In the genomic region with DNA sequence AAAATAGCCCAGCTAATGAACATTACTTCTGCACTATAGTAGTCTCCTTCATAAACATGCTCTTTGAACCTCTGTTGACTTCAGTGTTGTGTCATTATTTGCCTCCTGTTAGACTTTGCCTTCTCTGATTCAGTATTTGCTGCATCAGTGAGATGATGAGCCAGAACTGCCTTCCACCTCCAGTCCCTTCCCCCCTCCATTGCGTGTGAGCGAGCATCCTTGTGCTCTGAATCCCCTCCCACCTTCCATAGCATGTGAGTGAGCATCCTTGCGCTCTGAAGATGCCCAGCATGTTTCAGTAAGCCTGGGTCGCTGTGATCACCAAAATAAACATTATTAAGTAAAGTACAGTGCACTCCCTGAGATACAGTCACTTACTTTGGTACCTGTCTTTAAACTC, we compare ENCODE assay signal across 24 mouse cellular contexts. TPM values are rescaled to one million over a fixed set of nuclear protein-coding genes. Genes with fewer than 3 reads are reported as not detected.
DNase-seq lines count a peak whose midpoint lies in the region; ATAC-seq and TF ChIP-seq lines count a peak whose summit lies in the region.
"Had no signal": no experiment of that assay in that cellular context is flagged by ENCODE, and none has a peak within 500 bp of the region (broad histone marks: within the 10 kb centered on the region; RNA-seq: fewer than 3 reads in every experiment).

No protein-coding gene starts in this region.

- H3K27ac ChIP-seq in liver, embryonic 12.5 days, result no peak overlapping the region
- peak overlapping the region; percentile 69; the same call in 1 of the 2 replicates for H3K27ac ChIP-seq in intestine, postnatal 0 days (ENCODE audit: low read depth, low read length)
- H3K27ac ChIP-seq in stomach, postnatal 0 days (replicated peaks), result no peak overlapping the region
- no peak overlapping the region for H3K27ac ChIP-seq in forebrain, embryonic 10.5 days
- H3K27ac ChIP-seq: hindbrain, embryonic 10.5 days; hindbrain, postnatal 0 days; midbrain, embryonic 12.5 days; neural tube, embryonic 12.5 days had no signal

- WGBS in liver, embryonic 12.5 days (ENCODE audit: insufficient replicate concordance), result 72% methylated on average over 4 of the region's 4 CpGs
- WGBS in intestine, postnatal 0 days, result 66% methylated on average over 4 of the region's 4 CpGs
- 81% methylated on average over 4 of the region's 4 CpGs for WGBS in stomach, postnatal 0 days
- WGBS in forebrain, embryonic 10.5 days, result 92% methylated on average over 4 of the region's 4 CpGs

- H3K4me3 ChIP-seq in liver, embryonic 12.5 days, result no peak overlapping the region
- no peak overlapping the region for H3K4me3 ChIP-seq in intestine, postnatal 0 days (ENCODE audit: low read depth, low read length)
- H3K4me3 ChIP-seq in stomach, postnatal 0 days (ENCODE audit: low read depth, low read length), result no peak overlapping the region
- no peak overlapping the region for H3K4me3 ChIP-seq in forebrain, embryonic 10.5 days
- H3K4me3 ChIP-seq: heart, embryonic 12.5 days; hindbrain, embryonic 10.5 days; midbrain, embryonic 12.5 days; neural tube, embryonic 12.5 days had no signal

- ATAC-seq in liver, embryonic 12.5 days, result peak; percentile 46; the same call in 1 of the 2 replicates
- ATAC-seq in intestine, postnatal 0 days, result peak; percentile 86
- peak; percentile 82 for ATAC-seq in stomach, postnatal 0 days (ENCODE audit: low FRiP score, low TSS enrichment)
- ATAC-seq: forebrain, embryonic 14.5 days; hindbrain, postnatal 0 days had no signal

- H3K4me2 ChIP-seq in liver, embryonic 12.5 days, result no peak overlapping the region
- no peak overlapping the region for H3K4me2 ChIP-seq in intestine, postnatal 0 days (replicated peaks; ENCODE audit: low read depth)
- H3K4me2 ChIP-seq in stomach, postnatal 0 days (replicated peaks; ENCODE audit: low read depth), result no peak overlapping the region
- H3K4me2 ChIP-seq: heart, embryonic 12.5 days; midbrain, embryonic 12.5 days; neural tube, embryonic 12.5 days had no signal

- H3K27me3 ChIP-seq in liver, embryonic 12.5 days (replicated peaks), result no peaks in the 10 kb centered on the region
- no peaks in the 10 kb centered on the region for H3K27me3 ChIP-seq in intestine, postnatal 0 days (replicated peaks; ENCODE audit: control insufficient read depth, insufficient read depth, low read length)
- H3K27me3 ChIP-seq in stomach, postnatal 0 days (ENCODE audit: control insufficient read depth, insufficient read depth, low read length), result no peaks in the 10 kb centered on the region
- H3K27me3 ChIP-seq in forebrain, embryonic 10.5 days (ENCODE audit: poor library complexity, severe bottlenecking), result no peaks in the 10 kb centered on the region
- H3K27me3 ChIP-seq: heart, embryonic 12.5 days; midbrain, embryonic 12.5 days; neural tube, embryonic 12.5 days had no signal

- TF ChIP-seq EP300 in stomach, postnatal 0 days (optimal IDR thresholded peaks at IDR 0.05), result no peak

- H3K9ac ChIP-seq in liver, embryonic 12.5 days, result no peak overlapping the region
- H3K9ac ChIP-seq in intestine, postnatal 0 days (ENCODE audit: low read depth, low read length), result no peak overlapping the region
- no peak overlapping the region for H3K9ac ChIP-seq in stomach, postnatal 0 days (ENCODE audit: low read length)
- H3K9ac ChIP-seq: heart, embryonic 12.5 days; midbrain, embryonic 12.5 days; neural tube, embryonic 12.5 days had no signal

- peak; percentile 69 for DNase-seq in cerebellum, adult 9-10 months
- DNase-seq in cerebellum, adult 11 months, result no peak
- DNase-seq in liver, result no peak
- DNase-seq in stomach, postnatal 0 days (ENCODE audit: low spot score), result no peak
- no peak for DNase-seq in forebrain, embryonic 10.5 days (ENCODE audit: extremely low spot score, low spot score)
- no peak for DNase-seq in c-Kit-positive CD71-positive TER-119-positive erythroid progenitor cells, embryonic 14.5 days (ENCODE audit: low spot score)
- DNase-seq: adrenal gland, postnatal 36 days; gastrocnemius, postnatal 10 days; heart, postnatal 10 days; kidney, adult 8-10 months; kidney, postnatal 10 days; layer of hippocampus, postnatal 36 days; lung, adult 2 months; lung, postnatal 14 days; right cerebral cortex, postnatal 25 days; thymus, postnatal 14 days had no signal

- peaks cover 3% of the 10 kb centered on the region; the same call in 1 of the 2 replicates for H3K36me3 ChIP-seq in liver, embryonic 12.5 days
- peaks cover 14% of the 10 kb centered on the region for H3K36me3 ChIP-seq in intestine, postnatal 0 days (ENCODE audit: control insufficient read depth, insufficient read depth)
- H3K36me3 ChIP-seq in stomach, postnatal 0 days (ENCODE audit: control insufficient read depth, insufficient read depth, low read length), result no peaks in the 10 kb centered on the region
- H3K36me3 ChIP-seq in forebrain, embryonic 10.5 days (replicated peaks), result peaks cover 27% of the 10 kb centered on the region
- H3K36me3 ChIP-seq: neural tube, embryonic 12.5 days had no signal

- TF ChIP-seq CTCF in intestine, postnatal 0 days (IDR thresholded peaks at IDR 0.05; ENCODE audit: low read depth), result no peak
- TF ChIP-seq CTCF in stomach, postnatal 0 days (IDR thresholded peaks at IDR 0.05; ENCODE audit: low read depth), result no peak

- H3K4me1 ChIP-seq in liver, embryonic 12.5 days, result peaks cover 7% of the 10 kb centered on the region; the same call in 1 of the 2 replicates
- no peaks in the 10 kb centered on the region for H3K4me1 ChIP-seq in intestine, postnatal 0 days (replicated peaks; ENCODE audit: control insufficient read depth, insufficient read depth, low read length)
- no peaks in the 10 kb centered on the region; the same call in 1 of the 2 replicates for H3K4me1 ChIP-seq in stomach, postnatal 0 days (replicated peaks; ENCODE audit: control insufficient read depth, insufficient read depth)
- peaks cover 4% of the 10 kb centered on the region; the same call in 1 of the 2 replicates for H3K4me1 ChIP-seq in forebrain, embryonic 10.5 days
- H3K4me1 ChIP-seq: neural tube, embryonic 12.5 days had no signal

- no peaks in the 10 kb centered on the region for H3K9me3 ChIP-seq in liver, embryonic 12.5 days (replicated peaks)
- H3K9me3 ChIP-seq in intestine, postnatal 0 days (ENCODE audit: control insufficient read depth), result no peaks in the 10 kb centered on the region
- H3K9me3 ChIP-seq in stomach, postnatal 0 days (ENCODE audit: control insufficient read depth, low read length), result no peaks in the 10 kb centered on the region
- H3K9me3 ChIP-seq in forebrain, embryonic 10.5 days, result no peaks in the 10 kb centered on the region
- H3K9me3 ChIP-seq: heart, embryonic 12.5 days; hindbrain, embryonic 10.5 days; midbrain, embryonic 12.5 days; neural tube, embryonic 12.5 days had no signal

RNA-seq across cellular contexts. Expression of a gene that starts 51.8 kb away (rescaled TPM):
- polyA plus RNA-seq in liver, embryonic 12.5 days (2016; fragmentation: Nextera tagmentation; extraction: Ambion mirVana), result 7.4 and 7.6 TPM in 2 replicates
- 27.7 and 30.5 TPM in 2 replicates for polyA plus RNA-seq in intestine, postnatal 0 days (2015; fragmentation: Nextera tagmentation; extraction: Ambion mirVana)
- 16.8 and 16.9 TPM in 2 replicates for polyA plus RNA-seq in stomach, postnatal 0 days (2015; fragmentation: Nextera tagmentation; extraction: Ambion mirVana)
- polyA plus RNA-seq in forebrain, embryonic 10.5 days (2016; fragmentation: Nextera tagmentation; extraction: Ambion mirVana), result 20.2 and 20.8 TPM in 2 replicates

RNA-seq across cellular contexts. Expression of a gene that starts 51.9 kb away (rescaled TPM):
- polyA plus RNA-seq in liver, embryonic 12.5 days (2016; fragmentation: Nextera tagmentation; extraction: Ambion mirVana), result 0.11 and 0.17 TPM in 2 replicates
- polyA plus RNA-seq in intestine, postnatal 0 days (2015; fragmentation: Nextera tagmentation; extraction: Ambion mirVana), result 0.80 and 0.81 TPM in 2 replicates
- polyA plus RNA-seq in stomach, postnatal 0 days (2015; fragmentation: Nextera tagmentation; extraction: Ambion mirVana), result 0.24 and 0.47 TPM in 2 replicates
- 1.3 TPM in 2 replicates for polyA plus RNA-seq in forebrain, embryonic 10.5 days (2016; fragmentation: Nextera tagmentation; extraction: Ambion mirVana)
